Mouse (Mus musculus): ENCODE results near the gene Sbk2.
A peak's percentile ranks its signal among the peaks of the same experiment; 100 is the strongest.

Gene Sbk2

GRCm38 (mm10) chr7:4950561-4951342 lies 13.5 kb downstream of the Sbk2 start:
- DNase-seq = no peak

- no peak for DNase-seq
Observed at GRCm38 (mm10) chr7:4948386-4948785, 15.8 kb downstream of the Sbk2 start.

GRCm38 (mm10) chr7:4947855-4948254 lies 16.4 kb downstream of the Sbk2 start:
- DNase-seq = no peak

GRCm38 (mm10) chr7:4943223-4943815 lies 20.9 kb downstream of the Sbk2 start:
- DNase-seq = peak; percentile 95

DNA sequence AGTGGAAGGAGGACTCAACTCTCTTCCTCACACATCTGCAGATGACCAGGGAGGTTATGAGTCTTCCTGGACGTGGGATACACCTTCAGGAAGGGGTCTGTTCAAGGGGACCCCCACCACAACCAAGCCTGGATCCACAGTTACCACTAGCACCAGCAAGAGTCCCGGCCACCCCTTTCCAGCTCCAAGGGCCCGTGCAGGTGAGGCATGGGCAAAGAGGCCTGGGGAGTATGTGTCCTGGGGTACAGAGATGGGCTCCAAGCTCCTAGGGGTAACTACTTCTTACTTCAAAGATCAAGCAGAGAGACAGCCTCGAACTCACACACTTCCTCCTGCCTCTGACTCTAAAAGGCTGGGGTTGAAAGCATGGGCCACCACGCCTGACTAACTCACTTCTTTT lies 21.5 kb downstream of the Sbk2 start:
- no peak for DNase-seq

DNA sequence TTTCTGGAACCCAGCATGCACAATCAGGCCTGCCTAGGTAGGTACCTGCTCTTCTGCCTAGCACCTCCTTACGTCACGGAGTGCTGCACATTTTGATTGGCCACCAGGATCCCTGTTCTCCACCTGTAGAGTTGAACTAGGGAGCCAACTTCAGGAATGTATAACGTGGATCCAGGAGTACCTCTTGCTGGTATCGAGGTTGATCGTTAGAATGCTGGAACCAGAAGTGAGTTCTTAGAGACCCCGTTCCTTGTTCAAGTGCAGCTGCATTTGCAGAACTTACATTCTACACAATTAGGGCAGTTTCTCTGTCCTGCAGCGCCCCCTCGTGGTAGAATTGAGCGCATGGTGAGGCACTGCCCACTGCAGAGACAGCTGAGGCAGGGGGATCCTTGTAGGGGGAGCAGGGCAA lies 24.1 kb downstream of the Sbk2 start:
- DNase-seq = peak; percentile 91

DNA sequence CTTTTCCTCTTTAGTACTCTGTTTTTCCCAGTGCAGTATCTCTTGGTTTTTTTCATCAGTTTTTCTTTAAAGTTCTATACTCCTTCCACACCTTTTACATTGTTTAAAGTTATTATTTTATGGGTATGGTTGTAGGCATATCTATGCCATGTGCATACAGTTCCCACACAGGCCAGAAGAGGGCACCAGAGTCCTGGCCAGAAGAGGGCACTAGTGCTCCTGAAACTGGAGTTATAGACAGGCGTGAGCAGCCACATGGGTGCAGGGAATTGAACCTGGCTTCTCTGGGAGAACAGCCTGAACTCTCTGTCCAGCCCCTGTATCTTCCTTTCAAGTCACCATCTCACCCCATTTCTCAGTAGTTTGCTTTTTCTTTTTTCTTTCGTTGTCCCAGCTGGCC lies 25.8 kb downstream of the Sbk2 start:
- DNase-seq = peak; percentile 86

DNA sequence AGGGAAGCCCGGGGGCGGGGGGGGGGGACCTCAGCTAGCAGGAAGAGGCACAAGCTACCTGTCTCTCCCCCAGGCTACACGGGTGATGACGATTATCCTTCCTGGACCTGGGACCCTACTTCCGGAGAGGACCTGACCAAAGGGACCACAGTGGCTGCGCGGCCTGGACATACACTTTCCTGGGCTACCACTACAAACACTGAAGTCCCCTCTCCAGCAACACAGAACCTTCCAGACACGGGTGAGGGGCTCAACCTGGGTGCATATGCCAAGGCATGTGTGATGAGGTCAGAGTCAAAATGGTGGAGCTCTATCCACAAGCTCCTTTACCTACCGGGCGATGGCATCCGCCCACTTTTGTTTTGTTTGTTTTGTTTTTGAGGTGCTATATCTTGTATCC lies 26.8 kb downstream of the Sbk2 start:
- no peak for DNase-seq

DNA sequence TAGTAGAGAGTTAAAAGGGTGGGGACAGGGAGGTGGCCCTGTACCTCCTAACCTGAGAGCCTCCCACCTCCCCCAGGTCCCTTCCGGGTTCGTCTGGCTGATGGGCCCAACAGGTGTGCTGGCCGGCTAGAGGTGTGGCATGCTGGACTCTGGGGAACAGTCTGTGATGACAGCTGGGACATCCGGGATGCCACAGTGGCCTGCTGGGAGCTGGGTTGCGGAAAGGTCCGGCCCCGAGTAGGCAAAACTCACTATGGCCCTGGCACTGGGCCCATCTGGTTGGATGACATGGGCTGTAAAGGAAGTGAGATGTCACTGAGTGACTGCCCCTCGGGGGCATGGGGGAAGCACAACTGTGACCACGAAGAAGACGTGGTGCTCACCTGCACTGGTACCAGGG lies 27.4 kb downstream of the Sbk2 start:
- no peak for DNase-seq

DNA sequence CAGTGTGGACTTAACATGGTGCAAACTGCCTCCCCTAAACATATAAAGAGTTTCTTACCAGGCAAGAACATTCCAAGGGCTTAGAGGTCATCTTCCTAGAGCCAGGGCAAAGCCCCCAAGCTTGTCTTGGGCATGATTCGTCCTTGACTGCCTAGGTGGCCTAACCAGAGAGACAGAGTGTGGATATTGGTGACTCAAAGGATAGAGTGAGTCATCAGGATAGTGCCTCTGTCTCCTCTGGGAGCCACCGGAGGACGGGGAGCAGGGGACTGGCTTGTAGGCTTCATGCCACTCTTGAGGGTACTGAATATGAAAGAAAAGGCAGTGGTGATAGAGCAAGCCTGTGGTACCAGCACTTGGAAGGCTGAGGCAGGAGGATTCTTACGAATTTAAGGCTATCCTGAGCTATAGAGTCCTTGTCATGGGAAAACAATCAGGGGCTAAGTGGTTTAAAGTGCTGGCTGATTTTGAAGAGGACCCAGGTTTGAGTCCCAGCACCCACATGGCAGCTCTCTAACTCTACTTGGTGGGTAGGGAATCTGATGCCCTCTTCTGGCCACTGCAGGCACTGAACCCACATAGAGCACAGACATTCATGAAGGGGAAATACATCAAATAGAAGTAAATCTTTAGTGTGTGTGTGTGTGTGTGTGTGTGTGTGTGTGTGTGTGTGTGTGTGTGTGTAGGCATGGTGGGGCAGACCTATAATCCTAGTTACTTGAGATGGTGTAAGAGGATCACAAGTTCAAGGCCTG lies 29.9 kb downstream of the Sbk2 start:
- DNase-seq = no peak

- DNase-seq = no peak
Observed at GRCm38 (mm10) chr7:4933103-4933502, 31.1 kb downstream of the Sbk2 start.

- no peak for DNase-seq
Observed at GRCm38 (mm10) chr7:4928323-4928722, 35.9 kb downstream of the Sbk2 start.

GRCm38 (mm10) chr7:4927711-4928110 lies 36.5 kb downstream of the Sbk2 start:
- peak; percentile 45 for DNase-seq

- DNase-seq = no peak
Observed at GRCm38 (mm10) chr7:4926849-4927248, 37.4 kb downstream of the Sbk2 start.

GRCm38 (mm10) chr7:4925441-4926381 lies 38.5 kb downstream of the Sbk2 start, which contains the start of gene Ssc5d:
Gene Ssc5d (plus strand): TSS chr7:4925785.
- DNase-seq = peak; percentile 74

DNA sequence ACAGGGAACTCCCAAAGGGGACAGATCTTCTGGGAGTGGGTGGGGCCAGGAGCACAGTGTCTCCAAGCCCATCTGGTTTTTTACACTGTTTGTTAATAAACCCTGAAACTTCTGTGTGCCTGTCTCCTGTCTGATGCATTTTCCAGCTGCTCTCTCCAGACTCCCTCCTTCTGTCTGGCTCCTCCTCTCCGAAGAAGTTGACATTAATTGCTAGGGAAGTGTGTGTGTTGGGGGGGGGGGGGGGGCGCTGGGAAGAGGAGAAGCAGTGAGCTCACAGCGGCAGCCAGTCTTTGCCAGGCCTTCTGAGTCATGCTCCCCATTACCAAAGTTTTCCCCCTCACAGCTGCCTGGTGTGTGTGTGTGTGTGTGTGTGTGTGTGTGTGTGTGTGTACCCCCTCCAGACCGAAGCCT lies 39.3 kb downstream of the Sbk2 start:
- DNase-seq = peak; percentile 57

GRCm38 (mm10) chr7:4924483-4924882 lies 39.7 kb downstream of the Sbk2 start:
- no peak for DNase-seq

- DNase-seq = peak; percentile 71
Observed at GRCm38 (mm10) chr7:4923586-4924364, 40.4 kb downstream of the Sbk2 start.

GRCm38 (mm10) chr7:4922931-4923565 lies 41.2 kb downstream of the Sbk2 start:
- peak; percentile 73 for DNase-seq

DNA sequence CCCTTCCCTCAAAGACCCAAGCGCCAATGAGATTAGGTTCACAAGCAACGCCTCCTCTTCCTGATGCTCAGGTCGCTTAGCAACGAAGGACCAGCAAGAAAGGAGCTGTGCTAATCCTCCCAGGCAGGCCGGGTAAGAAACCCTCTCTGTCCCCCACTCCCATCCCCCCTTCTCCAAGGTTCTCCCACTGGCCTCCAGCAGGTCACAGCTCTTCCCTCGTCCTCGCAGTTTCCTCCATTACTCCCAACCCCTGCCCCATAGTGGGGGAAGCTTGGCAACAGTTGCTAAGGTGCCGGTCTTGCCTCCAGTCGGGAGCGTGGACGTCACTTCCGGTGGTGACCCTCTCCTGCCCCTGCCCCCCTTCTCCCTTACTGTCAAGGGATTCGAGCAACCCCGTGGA lies 41.7 kb downstream of the Sbk2 start:
- peak; percentile 87 for DNase-seq

- DNase-seq = no peak
Observed at GRCm38 (mm10) chr7:4921824-4922482, 42.3 kb downstream of the Sbk2 start, which contains the start of gene Nat14. Gene Nat14 (plus strand): TSS chr7:4922028.

All from kidney, postnatal 10 days (tissue).